Mouse (Mus musculus) cerebellum, adult 2 months (tissue): ENCODE measurements around the gene Sipa1. TPM values are rescaled to one million over a fixed set of nuclear protein-coding genes. Genes with fewer than 3 reads are reported as not detected.
A peak's percentile ranks its signal among the peaks of the same experiment; 100 is the strongest.

Source experiments
- DNase-seq, 2 experiments: peaks; one replicate each; pipeline ENCODE4 v3.0.0; 2021
- H3K27ac ChIP-seq: fragments of 200-500 bp; 2 replicates; pipeline ENCODE4 v1.5.1; 2012; ENCODE audit warnings: low read length, control low read depth, inconsistent platforms; ENCODE audit not compliant: insufficient read depth
- H3K27me3 ChIP-seq: fragments of 200-500 bp; 2 replicates; pipeline ENCODE4 v1.6.1; 2012; ENCODE audit warnings: inconsistent platforms, mild to moderate bottlenecking, low read length, moderate library complexity; ENCODE audit not compliant: control insufficient read depth, insufficient read depth
- H3K4me1 ChIP-seq: fragments of 200-500 bp; 2 replicates; pipeline ENCODE4 v1.6.1; 2011; ENCODE audit warnings: low read length; ENCODE audit not compliant: control insufficient read depth, insufficient read depth
- H3K4me3 ChIP-seq: fragments of 200-500 bp; replicated peaks from 2 replicates; pipeline ENCODE3; 2011; ENCODE audit warnings: mild to moderate bottlenecking, low read depth, low read length, control low read depth; ENCODE audit not compliant: insufficient read depth
- CTCF ChIP-seq: fragments of 200-500 bp; IDR thresholded peaks from 2 replicates; pipeline ENCODE4 v1.5.1; 2011; ENCODE audit warnings: low read depth, mild to moderate bottlenecking, control low read depth, low read length, moderate library complexity, borderline replicate concordance; ENCODE audit not compliant: insufficient read depth
- POLR2A ChIP-seq: fragments of 200-500 bp; IDR thresholded peaks from 2 replicates; pipeline ENCODE4 v1.6.1; 2011; ENCODE audit warnings: low read length, control low read depth, borderline replicate concordance; ENCODE audit not compliant: insufficient read depth
- WGBS: fragments of 180-500 bp; shearing (Covaris S2); methylation state at CpG from one replicate; pipeline ENCODE4 v1.1.7; 2018; 5-methylcytosine and 5-hydroxymethylcytosine counted together
- polyA plus RNA-seq: library from polyadenylated mRNA; depleted of rRNA; stranded (reverse); fragments of >200 nt; gene quantifications from 2 replicates; pipeline ENCODE4 v1.2.3, GENCODE M21; 2012

Sipa1 gene
- polyA plus RNA-seq, 1 experiment, result 14.8 TPM

- Histone ChIP-seq H3K27me3 (no peaks in the 10 kb centered on the region), H3K4me3 (peak overlapping the region; percentile 43), H3K4me1 (peaks cover 4% of the 10 kb centered on the region; the same call in 1 of the 2 replicates), H3K27ac (peak overlapping the region; percentile 52; the same call in 1 of the 2 replicates)
- 7% methylated on average over 26 of the region's 26 CpGs for WGBS
- peak; percentile 66 to 71 for DNase-seq
- peak; percentile 54; the same call in 1 of the 2 replicates for TF ChIP-seq POLR2A
- 0 out of 2 replicates have a peak, but pooled peaks have one; percentile 12 for TF ChIP-seq CTCF
Measured at GRCm38 (mm10) chr19:5648401-5649297, 14.9 kb downstream of the Sipa1 start.

- TF ChIP-seq CTCF (no peak), POLR2A (no peak)
- peaks cover 4% of the 10 kb centered on the region; the same call in 1 of the 2 replicates for H3K4me1 ChIP-seq
- H3K27me3 ChIP-seq, result no peaks in the 10 kb centered on the region
- no peak overlapping the region for H3K27ac ChIP-seq
- H3K4me3 ChIP-seq, result no peak overlapping the region
- WGBS, result 57% methylated on average over 6 of the region's 6 CpGs
- DNase-seq, result no peak
Measured at GRCm38 (mm10) chr19:5647791-5648190, 15.7 kb downstream of the Sipa1 start.

- peaks cover 4% of the 10 kb centered on the region; the same call in 1 of the 2 replicates for H3K4me1 ChIP-seq
- peak in 1 of 2 experiments; percentile 8 for DNase-seq
- WGBS, result 84% methylated on average over 8 of the region's 8 CpGs
- H3K4me3 ChIP-seq, result no peak overlapping the region
- TF ChIP-seq POLR2A (no peak), CTCF (no peak)
- H3K27ac ChIP-seq, result no peak overlapping the region
- no peaks in the 10 kb centered on the region for H3K27me3 ChIP-seq
Measured at GRCm38 (mm10) chr19:5646731-5647330, 16.7 kb downstream of the Sipa1 start.

DNA sequence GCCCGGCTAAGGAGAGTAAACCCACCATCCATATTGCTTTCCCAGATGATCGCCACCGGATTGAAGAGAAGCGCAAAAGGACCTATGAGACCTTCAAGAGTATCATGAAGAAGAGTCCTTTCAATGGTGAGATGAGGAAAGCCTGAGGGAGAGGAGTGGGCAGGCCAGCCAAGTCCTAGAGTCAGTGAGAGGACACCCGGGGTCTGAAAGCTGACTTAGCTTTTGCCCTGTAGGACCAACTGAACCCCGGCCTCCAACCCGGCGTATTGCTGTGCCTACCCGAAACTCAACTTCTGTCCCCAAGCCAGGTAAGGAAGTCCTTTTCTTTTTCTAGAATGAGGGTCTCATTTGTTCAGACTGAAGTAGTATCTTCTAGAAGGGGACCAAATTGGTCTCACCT lies 18.2 kb downstream of the Sipa1 start:
- 95% methylated on average over 9 of the region's 9 CpGs for WGBS
- Histone ChIP-seq H3K27me3 (no peaks in the 10 kb centered on the region), H3K4me1 (peaks cover 4% of the 10 kb centered on the region; the same call in 1 of the 2 replicates), H3K27ac (no peak overlapping the region), H3K4me3 (no peak overlapping the region)
- TF ChIP-seq CTCF (no peak), POLR2A (no peak)
- DNase-seq, result no peak

DNA sequence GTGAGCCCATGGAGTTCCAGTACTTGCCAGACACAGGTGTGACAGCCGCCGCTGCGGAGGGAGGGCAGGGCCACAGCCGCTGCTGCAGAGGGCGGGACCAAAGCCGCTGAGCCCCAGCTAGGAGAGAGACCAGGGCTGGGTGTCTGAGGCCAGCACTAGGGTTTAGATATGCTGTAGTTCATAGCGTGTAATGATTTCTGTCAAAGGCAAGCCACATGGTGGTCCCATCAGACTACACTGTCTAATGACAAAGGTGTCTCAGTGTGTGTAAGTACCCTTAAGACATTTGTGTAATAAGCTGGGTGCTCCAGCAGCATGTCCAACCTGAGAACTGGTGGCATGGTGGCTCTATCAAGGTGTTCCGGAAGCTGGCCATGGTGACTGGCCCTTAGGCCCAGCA lies 21.9 kb downstream of the Sipa1 start:
- Histone ChIP-seq H3K4me3 (no peak overlapping the region), H3K4me1 (peaks cover 14% of the 10 kb centered on the region), H3K27me3 (no peaks in the 10 kb centered on the region), H3K27ac (no peak overlapping the region)
- no peak for DNase-seq
- no peak for TF ChIP-seq CTCF
- TF ChIP-seq POLR2A, result no peak
- WGBS, result 93% methylated on average over 8 of the region's 8 CpGs

GRCm38 (mm10) chr19:5641021-5641420 lies 22.5 kb downstream of the Sipa1 start:
- WGBS, result 91% methylated on average over 17 of the region's 17 CpGs
- H3K4me1 ChIP-seq, result peaks cover 18% of the 10 kb centered on the region
- TF ChIP-seq CTCF (no peak), POLR2A (no peak)

DNA sequence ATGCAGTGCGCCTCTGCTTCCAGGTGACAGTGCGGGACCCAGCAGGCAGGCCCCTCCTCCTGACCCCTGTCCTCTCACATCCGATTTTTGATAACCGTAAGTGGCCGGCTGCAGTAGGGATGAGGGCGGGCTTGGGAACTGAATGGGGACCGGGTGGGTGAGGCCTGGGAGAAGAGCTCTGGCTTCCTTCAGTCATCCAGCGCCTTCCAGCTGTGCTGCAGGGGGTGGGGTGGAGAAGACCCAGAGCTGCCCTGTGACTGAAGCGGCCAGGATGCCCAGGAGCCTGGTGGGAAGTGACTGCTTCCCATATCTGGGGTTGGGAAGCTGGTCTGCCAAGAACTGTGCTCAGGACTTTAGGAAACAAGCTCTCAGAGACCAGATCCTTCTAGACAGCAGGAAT lies 23.2 kb downstream of the Sipa1 start:
- no peak for DNase-seq
- H3K27me3 ChIP-seq, result no peaks in the 10 kb centered on the region
- peaks cover 18% of the 10 kb centered on the region for H3K4me1 ChIP-seq
- H3K4me3 ChIP-seq, result no peak overlapping the region
- H3K27ac ChIP-seq, result no peak overlapping the region
- 73% methylated on average over 9 of the region's 9 CpGs for WGBS
- no peak for TF ChIP-seq POLR2A
- TF ChIP-seq CTCF, result no peak

More at GRCm38 (mm10) chr19:5641021-5641420, 22.5 kb downstream of the Sipa1 start:
- Histone ChIP-seq H3K27ac (no peak overlapping the region), H3K4me3 (no peak overlapping the region), H3K27me3 (no peaks in the 10 kb centered on the region)
- DNase-seq, result no peak
